Mouse (Mus musculus) regulatory T cell (primary cell): ENCODE data around the gene Kif1bp.

Experiments used
- in situ Hi-C: fragments of 300-600 bp; cut with MboI, MseI; formaldehyde crosslinking; loops from one replicate; pipeline ENCODE4 v1.15.1; 2025; ENCODE audit warnings: high pct_unique_total_duplicates

Kif1bp gene

GRCm38 (mm10) chr10:62556558-62556901 is 21.7 kb downstream of the Kif1bp start:
- in situ Hi-C loops = no loop called here

GRCm38 (mm10) chr10:62555705-62556557 is 22.3 kb downstream of the Kif1bp start:
- in situ Hi-C loops = no loop called here

DNA sequence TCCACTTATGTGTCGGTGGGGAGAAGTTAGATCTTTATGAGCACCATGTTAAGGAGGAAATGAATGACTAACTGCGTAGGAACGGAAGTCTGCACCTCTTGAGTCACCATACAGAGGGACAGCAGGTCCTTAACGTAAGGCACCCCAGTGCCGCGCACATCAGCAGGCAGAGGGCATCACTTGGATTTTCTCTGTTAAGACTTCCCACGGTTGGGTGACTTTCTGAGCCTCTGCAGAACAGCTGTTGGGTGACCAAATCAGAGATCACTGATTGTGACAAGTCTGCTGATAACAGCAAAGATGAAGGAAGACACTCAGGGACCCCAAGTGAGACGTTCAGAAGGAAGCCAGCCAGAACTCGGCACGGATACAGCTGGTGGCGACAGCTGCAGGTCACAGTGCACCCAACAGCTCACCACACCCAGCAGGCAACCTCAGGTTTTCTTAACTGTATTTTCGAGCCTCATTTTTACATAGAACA is 24.6 kb downstream of the Kif1bp start:
- in situ Hi-C loops = no loop called here

DNA sequence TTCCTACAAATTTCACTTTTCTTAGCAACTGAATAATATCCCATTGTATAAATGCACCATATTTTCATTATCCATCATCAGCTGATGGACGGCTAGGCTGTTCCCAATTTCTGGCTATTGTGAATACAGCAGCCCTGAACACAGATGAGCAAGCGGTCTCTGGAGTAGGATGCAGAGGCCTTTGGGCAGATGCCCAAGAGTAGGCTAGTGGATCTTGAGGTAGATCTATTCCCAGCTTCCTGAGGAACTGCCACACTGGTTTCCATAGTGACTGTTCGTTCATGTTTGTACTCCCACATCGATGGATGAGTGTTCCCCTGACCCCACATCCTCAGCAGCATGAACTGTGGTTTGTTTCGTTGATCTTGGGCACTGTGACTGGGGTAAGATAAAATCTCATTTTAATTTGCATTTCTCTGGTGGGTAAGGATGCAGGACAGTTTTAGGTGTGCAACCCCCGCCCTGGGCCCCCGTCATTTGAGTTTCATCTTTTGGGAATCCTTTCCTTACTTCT is 27.4 kb downstream of the Kif1bp start:
- in situ Hi-C loops = no loop called here

DNA sequence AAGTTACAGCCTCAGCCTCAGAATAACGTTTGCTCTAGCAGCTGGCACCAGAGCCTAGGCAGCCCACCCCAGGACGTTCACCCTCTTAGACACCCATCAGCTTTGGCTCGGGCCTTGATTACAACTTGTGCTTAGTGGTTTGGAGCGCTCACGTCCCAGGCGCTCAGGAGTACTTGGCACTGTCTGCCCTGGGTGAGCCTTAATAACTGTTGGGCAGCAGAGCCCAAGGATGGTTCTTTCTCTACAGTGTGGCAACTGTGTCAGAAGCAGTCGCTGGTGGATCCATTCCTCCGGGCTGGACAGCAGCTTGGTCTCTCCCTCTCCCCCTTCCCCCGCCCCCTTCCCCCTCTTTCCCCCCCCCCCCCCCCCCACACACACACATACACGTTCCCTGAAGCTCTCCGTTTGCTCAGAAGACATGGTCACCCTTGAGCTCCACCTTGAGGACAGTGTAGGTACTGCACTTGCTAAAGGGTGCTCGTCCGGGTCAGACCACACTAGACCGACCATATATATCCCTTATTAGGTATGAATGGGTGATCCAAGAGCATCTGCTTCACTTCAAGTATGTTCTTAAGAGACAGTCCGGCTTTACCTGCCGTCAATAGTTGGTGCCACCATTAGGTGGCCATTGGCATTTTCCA is 28.6 kb downstream of the Kif1bp start:
- in situ Hi-C loops = loop anchor here (5.0 kb wide), 1 partner anchor 42 kb away; no protein-coding TSS in a partner anchor

DNA sequence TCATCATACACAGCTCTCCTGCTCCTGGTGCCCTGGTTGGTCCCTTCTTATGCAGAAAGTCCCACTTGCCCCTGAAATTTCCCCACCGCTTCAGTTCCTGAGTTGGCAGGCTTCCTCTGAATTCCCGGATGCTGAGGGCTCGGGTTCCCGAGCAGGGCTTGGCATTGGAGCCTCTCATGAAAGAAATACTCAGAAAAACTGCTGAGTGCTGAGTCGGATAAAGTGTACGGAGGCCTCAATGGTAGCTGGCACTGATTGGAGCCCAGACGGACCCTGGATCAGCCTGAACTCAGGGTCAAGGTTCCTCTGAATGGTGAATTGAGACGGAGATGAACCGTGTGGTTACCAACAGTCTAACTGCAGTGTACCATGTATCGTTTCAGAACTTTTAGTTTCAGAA is 31.8 kb downstream of the Kif1bp start:
- in situ Hi-C loops = loop anchor here (5.0 kb wide), 1 partner anchor 39 kb away; no protein-coding TSS in a partner anchor

DNA sequence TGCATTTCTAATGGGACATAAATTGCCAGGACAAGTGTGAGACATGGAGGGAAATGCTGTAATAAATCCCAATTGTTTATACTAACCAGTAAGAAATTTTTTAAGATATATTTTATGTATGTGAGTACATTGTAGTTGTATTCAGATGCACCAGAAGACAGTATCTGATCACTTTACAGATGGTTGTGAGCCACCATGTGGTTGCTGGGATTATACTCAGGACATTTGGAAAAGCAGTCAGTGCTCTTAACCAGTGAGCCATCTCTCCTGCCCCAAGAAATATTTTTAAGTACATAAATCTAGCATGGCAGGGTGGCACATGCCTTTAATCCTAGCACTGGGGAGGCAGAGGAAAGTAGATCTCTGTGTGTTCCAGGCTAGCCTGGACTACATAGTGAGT is 32.5 kb downstream of the Kif1bp start:
- in situ Hi-C loops = loop anchor here (5.0 kb wide), 1 partner anchor 38 kb away; no protein-coding TSS in a partner anchor

GRCm38 (mm10) chr10:62544316-62544715 is 33.9 kb downstream of the Kif1bp start:
- in situ Hi-C loops = no loop called here

- in situ Hi-C loops = no loop called here
Measured at GRCm38 (mm10) chr10:62543399-62543808, 34.9 kb downstream of the Kif1bp start.

GRCm38 (mm10) chr10:62542928-62543327 is 35.3 kb downstream of the Kif1bp start:
- in situ Hi-C loops = no loop called here

- in situ Hi-C loops = no loop called here
Measured at GRCm38 (mm10) chr10:62542507-62542906, 35.8 kb downstream of the Kif1bp start.

DNA sequence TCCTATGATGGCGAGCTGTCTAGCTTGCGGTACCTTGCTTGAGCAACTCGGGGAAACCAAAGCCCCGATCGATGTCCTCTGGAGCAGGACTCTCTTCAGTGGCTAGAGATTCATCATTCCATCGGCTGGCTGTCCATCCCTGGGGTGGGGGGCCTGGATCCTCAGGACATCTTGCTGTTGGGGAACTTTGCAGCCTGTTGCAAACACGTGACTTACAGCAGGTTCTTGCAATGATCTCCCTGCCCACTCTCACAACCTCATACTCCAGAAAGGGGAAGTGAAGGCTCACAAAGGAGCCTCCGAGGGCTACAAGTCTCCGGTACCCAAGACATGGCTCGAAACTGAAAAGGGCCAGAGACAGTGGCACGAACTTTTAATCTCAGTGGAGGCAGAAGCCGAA is 36.8 kb downstream of the Kif1bp start:
- in situ Hi-C loops = no loop called here

GRCm38 (mm10) chr10:62540800-62541199 is 37.5 kb downstream of the Kif1bp start:
- in situ Hi-C loops = no loop called here

- in situ Hi-C loops = loop anchor here (10.0 kb wide), 1 partner anchor 420 kb away; no protein-coding TSS in a partner anchor
Measured at GRCm38 (mm10) chr10:62534509-62534908, 43.7 kb downstream of the Kif1bp start.

DNA sequence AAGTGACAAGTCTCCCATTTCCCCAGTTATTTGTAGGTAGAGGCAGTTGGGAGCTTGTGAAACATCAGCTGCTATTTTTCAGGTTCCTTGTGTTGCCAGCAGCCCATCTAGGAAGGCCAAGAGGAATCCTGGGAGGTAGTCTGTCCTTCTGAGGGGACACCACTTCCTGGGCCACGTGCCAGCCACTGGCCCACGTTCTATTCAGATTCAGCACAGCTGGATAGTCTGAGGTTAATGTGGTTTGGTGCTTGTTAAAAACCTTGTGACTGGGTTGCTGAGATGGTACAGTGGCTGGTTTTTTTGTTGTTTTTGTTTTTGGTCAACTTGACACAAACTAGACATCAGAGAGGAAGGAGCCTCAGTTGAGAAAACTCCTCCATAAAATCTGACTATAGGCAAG is 45.4 kb downstream of the Kif1bp start:
- in situ Hi-C loops = loop anchor here (10.0 kb wide), 1 partner anchor 418 kb away; no protein-coding TSS in a partner anchor

DNA sequence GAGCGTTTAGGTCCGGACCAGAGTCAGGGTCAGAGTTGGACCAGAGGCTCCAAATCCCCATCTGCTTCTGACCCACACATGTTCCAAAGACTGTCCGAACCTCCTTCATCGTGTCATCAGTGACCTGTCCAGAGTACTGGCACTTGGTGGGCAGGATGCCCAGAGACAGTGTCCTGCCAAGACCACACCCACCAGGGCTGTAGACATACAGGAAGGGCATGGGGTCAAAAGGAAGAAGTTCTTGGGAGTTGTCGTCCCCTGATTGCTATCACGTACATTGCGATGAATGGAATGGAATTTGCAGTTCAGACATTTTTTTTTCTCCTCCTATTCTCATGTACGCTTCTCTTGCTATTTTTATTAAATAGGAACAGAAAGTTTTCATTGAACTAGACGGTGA is 48.1 kb downstream of the Kif1bp start:
- in situ Hi-C loops = loop anchor here (10.0 kb wide), 1 partner anchor 415 kb away; no protein-coding TSS in a partner anchor

GRCm38 (mm10) chr10:62527351-62527750 is 50.9 kb downstream of the Kif1bp start, which contains the start of gene Srgn:
Gene Srgn, minus strand, starts transcription at chr10:62527451.
- in situ Hi-C loops = no loop called here

GRCm38 (mm10) chr10:62522346-62522950 is 55.8 kb downstream of the Kif1bp start:
- in situ Hi-C loops = no loop called here

- in situ Hi-C loops = no loop called here
Measured at GRCm38 (mm10) chr10:62521763-62522162, 56.5 kb downstream of the Kif1bp start.

DNA sequence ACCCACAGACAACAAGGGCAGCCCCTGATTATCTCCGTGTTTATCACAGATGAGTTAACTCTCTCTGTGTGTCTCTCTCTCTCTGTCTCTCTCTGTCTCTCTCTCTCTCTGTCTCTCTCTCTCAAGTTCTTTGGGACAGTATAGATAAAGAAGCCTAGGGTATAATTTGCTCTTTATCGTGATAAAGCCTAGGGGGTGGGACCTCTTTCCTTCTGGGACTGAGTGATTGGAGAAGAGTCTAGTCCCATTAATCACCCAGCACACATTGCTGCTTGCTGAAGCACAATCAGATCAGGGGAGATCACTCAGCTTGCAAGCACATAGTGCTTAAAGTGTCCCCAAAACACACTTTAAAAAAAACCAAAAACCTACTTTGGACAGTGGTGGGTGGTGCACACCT is 57.3 kb downstream of the Kif1bp start:
- in situ Hi-C loops = no loop called here

DNA sequence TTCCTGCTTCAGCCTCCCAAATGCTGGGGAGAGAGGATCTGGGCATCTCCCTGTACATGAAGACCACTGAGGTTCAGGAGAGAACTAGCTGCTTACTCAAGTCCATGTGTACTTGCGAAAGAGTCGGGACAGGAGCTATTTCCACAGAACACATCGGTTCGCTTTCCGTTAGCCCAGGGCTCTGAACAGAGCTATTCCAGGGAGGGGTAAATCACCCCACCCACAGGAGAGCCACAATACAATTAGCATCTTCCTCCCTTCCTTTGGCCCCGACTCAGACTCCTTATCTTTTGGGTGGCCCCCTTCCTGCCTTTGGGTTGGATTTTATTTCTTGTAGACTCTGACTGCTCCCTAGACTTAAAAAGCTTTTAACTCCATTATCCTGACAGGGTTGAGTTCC is 60.7 kb downstream of the Kif1bp start:
- in situ Hi-C loops = no loop called here

GRCm38 (mm10) chr10:62512855-62513254 is 65.4 kb downstream of the Kif1bp start:
- in situ Hi-C loops = no loop called here
